Mouse (Mus musculus) heart, postnatal 25 days (tissue): Measurements from ENCODE around the gene Acap1. TPM values are rescaled to one million over a fixed set of nuclear protein-coding genes. Genes with fewer than 3 reads are reported as not detected.
A peak's percentile ranks its signal among the peaks of the same experiment; 100 is the strongest.
"Not testable (repeated sequence)": the region's sequence is repeated elsewhere in the genome, so short reads cannot be mapped to it uniquely, and the experiment has no call there.

Experiments
- DNase-seq: peaks from one replicate; pipeline ENCODE4 v3.0.0; 2022; ENCODE audit warnings: low spot score
- intact Hi-C: fragments of 180-260 bp; cut with DNase I; formaldehyde crosslinking; loops from one replicate; pipeline ENCODE4 v1.15.1; 2025
- total RNA-seq, 2 experiments: library from RNA; stranded (reverse); gene quantifications; 2 replicates each; pipeline ENCODE4 v1.2.3; 2021

Acap1 gene
- total RNA-seq = 1 to 10 TPM in 1 of 2 experiments, under 1 TPM in 1; 0.88 to 1.1 TPM

- no peak for DNase-seq
- intact Hi-C loops = no loop called here
These were observed at the start of gene Acap1 for GRCm38 (mm10) chr11:69895291-69895690. TSS of gene Acap1 (minus strand) at chr11:69895539.

GRCm38 (mm10) chr11:69940962-69941361, 45.6 kb upstream of the Acap1 start:
- DNase-seq = no peak
- intact Hi-C loops = no loop called here

- no peak for DNase-seq
- intact Hi-C loops = loop anchor here (10.0 kb wide), 1 partner anchor 275 kb away; the partner anchor contains the start of gene Slc16a11
These were observed 44.4 kb upstream of the Acap1 start for GRCm38 (mm10) chr11:69939731-69940130.

- intact Hi-C loops = loop anchor here (10.0 kb wide), 1 partner anchor 276 kb away; the partner anchor contains the start of gene Slc16a11
- no peak for DNase-seq
These were observed 43.8 kb upstream of the Acap1 start for GRCm38 (mm10) chr11:69939181-69939580.

GRCm38 (mm10) chr11:69938401-69938979, 43.2 kb upstream of the Acap1 start:
- DNase-seq = no peak
- intact Hi-C loops = loop anchor here (10.0 kb wide), 1 partner anchor 276 kb away; the partner anchor contains the start of gene Slc16a11

GRCm38 (mm10) chr11:69937834-69938233, 42.5 kb upstream of the Acap1 start:
- no peak for DNase-seq
- intact Hi-C loops = loop anchor here (10.0 kb wide), 1 partner anchor 277 kb away; the partner anchor contains the start of gene Slc16a11

- DNase-seq = peak; percentile 35
- intact Hi-C loops = loop anchor here (10.0 kb wide), 1 partner anchor 277 kb away; the partner anchor contains the start of gene Slc16a11
These were observed 42.0 kb upstream of the Acap1 start for GRCm38 (mm10) chr11:69937385-69937784.

- no peak for DNase-seq
- intact Hi-C loops = loop anchor here (10.0 kb wide), 1 partner anchor 278 kb away; the partner anchor contains the start of gene Slc16a11
These were observed 41.5 kb upstream of the Acap1 start for GRCm38 (mm10) chr11:69936714-69937347.

GRCm38 (mm10) chr11:69936156-69936555, 40.8 kb upstream of the Acap1 start:
- no peak for DNase-seq
- intact Hi-C loops = loop anchor here (10.0 kb wide), 1 partner anchor 279 kb away; the partner anchor contains the start of gene Slc16a11

- intact Hi-C loops = loop anchor here (10.0 kb wide), 1 partner anchor 279 kb away; the partner anchor contains the start of gene Slc16a11
These were observed 40.0 kb upstream of the Acap1 start, which contains the start of gene Ybx2 for GRCm38 (mm10) chr11:69935137-69935879. TSS of gene Ybx2 (plus strand) at chr11:69935796.

GRCm38 (mm10) chr11:69934681-69935080, 39.3 kb upstream of the Acap1 start:
- no peak for DNase-seq
- intact Hi-C loops = loop anchor here (1.0 to 10.0 kb wide), 3 partner anchors 15 to 280 kb away; partner anchors contain the start of gene Slc16a11

More at GRCm38 (mm10) chr11:69935137-69935879, 40.0 kb upstream of the Acap1 start, which contains the start of gene Ybx2:
- peak; percentile 72 for DNase-seq

GRCm38 (mm10) chr11:69934169-69934568, 38.8 kb upstream of the Acap1 start:
- intact Hi-C loops = loop anchor here (1.0 to 10.0 kb wide), 3 partner anchors 15 to 281 kb away; partner anchors contain the start of gene Slc16a11
- peak; percentile 71 for DNase-seq

- intact Hi-C loops = loop anchor here (5.0 to 10.0 kb wide), 2 partner anchors 74 to 282 kb away; partner anchors contain the start of gene Slc16a11
These were observed 37.7 kb upstream of the Acap1 start for GRCm38 (mm10) chr11:69933066-69933465.

GRCm38 (mm10) chr11:69932254-69932653, 36.9 kb upstream of the Acap1 start:
- intact Hi-C loops = loop anchor here (5.0 to 10.0 kb wide), 2 partner anchors 75 to 283 kb away; partner anchors contain the start of gene Slc16a11
- no peak for DNase-seq

More at GRCm38 (mm10) chr11:69933066-69933465, 37.7 kb upstream of the Acap1 start:
- DNase-seq = no peak

- DNase-seq = no peak
- intact Hi-C loops = loop anchor here (5.0 to 10.0 kb wide), 2 partner anchors 76 to 283 kb away; partner anchors contain the start of gene Slc16a11
These were observed 36.4 kb upstream of the Acap1 start for GRCm38 (mm10) chr11:69931769-69932168.

GRCm38 (mm10) chr11:69930967-69931537, 35.7 kb upstream of the Acap1 start:
- no peak for DNase-seq
- intact Hi-C loops = loop anchor here (5.0 to 10.0 kb wide), 2 partner anchors 76 to 284 kb away; partner anchors contain the start of gene Slc16a11

- intact Hi-C loops = loop anchor here (5.0 to 10.0 kb wide), 2 partner anchors 77 to 285 kb away; partner anchors contain the start of gene Slc16a11
- not testable (repeated sequence) for DNase-seq
These were observed 34.8 kb upstream of the Acap1 start for GRCm38 (mm10) chr11:69930176-69930575.

- intact Hi-C loops = loop anchor here (5.0 to 10.0 kb wide), 3 partner anchors 38 to 285 kb away; partner anchors contain the start of gene Slc16a11
- no peak for DNase-seq
These were observed 34.4 kb upstream of the Acap1 start for GRCm38 (mm10) chr11:69929712-69930111.

GRCm38 (mm10) chr11:69927501-69927900, 32.2 kb upstream of the Acap1 start:
- no peak for DNase-seq
- intact Hi-C loops = loop anchor here (5.0 kb wide), 1 partner anchor 40 kb away; no protein-coding TSS in a partner anchor
